Mouse (Mus musculus) G1E (cell line): ENCODE results near the gene Scn2a.

ENCODE experiments used
- CTCF ChIP-seq: IDR thresholded peaks from 2 replicates; pipeline ENCODE4 v1.5.1; 2012; ENCODE audit warnings: low read depth, low read length, inconsistent platforms, mixed read lengths
- GATA1 ChIP-seq: IDR thresholded peaks from 2 replicates; pipeline ENCODE4 v1.6.1; 2012; ENCODE audit warnings: borderline replicate concordance, low read length, inconsistent platforms, mixed read lengths
- POLR2AphosphoS5 ChIP-seq: IDR thresholded peaks from 2 replicates; pipeline ENCODE4 v1.6.1; 2012; ENCODE audit warnings: low read depth, low read length, inconsistent platforms; ENCODE audit not compliant: insufficient replicate concordance

DNA sequence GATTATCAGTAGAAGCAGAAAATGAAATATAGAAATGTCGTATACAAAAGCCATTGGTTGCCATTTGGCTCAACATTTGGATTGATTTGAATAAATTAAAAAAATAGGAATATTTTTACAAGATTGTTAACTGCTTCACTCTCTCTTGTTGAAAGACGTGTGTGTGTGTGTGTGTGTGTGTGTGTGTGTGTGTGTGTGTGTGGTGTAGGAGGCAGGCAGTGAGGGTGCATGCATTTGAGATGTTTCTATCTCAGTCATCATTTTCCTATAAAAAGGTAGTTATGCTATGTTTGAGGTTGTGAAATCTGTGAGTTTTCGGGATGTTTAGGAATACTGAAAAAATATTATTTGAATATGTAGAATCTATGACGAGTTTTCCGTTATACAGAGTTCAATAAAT is 1.3 kb downstream of the Scn2a start:
- TF ChIP-seq CTCF = no peak
- TF ChIP-seq GATA1 = no peak
- no peak for TF ChIP-seq POLR2AphosphoS5
